Mouse (Mus musculus) kidney, embryonic 15.5 days (tissue): ENCODE measurements around the gene Col27a1. TPM values are rescaled to one million over a fixed set of nuclear protein-coding genes. Genes with fewer than 3 reads are reported as not detected.

Experiments used
- ATAC-seq: fragments of 200-750 bp; cut with Nextera tagmentation; replicated peaks from 2 replicates; pipeline ENCODE4 v1.8.0; 2017; ENCODE audit warnings: moderate TSS enrichment; ENCODE audit not compliant: low FRiP score
- H3K27ac ChIP-seq: fragments of 300-500 bp; sonication (generic); 2 replicates; pipeline ENCODE4 v1.5.1; 2015; ENCODE audit warnings: mild to moderate bottlenecking, inconsistent platforms
- H3K27me3 ChIP-seq: fragments of 300-500 bp; sonication (generic); 2 replicates; pipeline ENCODE4 v1.6.1; 2015; ENCODE audit warnings: inconsistent platforms
- H3K36me3 ChIP-seq: fragments of 300-500 bp; sonication (generic); 2 replicates; pipeline ENCODE4 v1.6.1; 2015; ENCODE audit warnings: inconsistent platforms
- H3K4me1 ChIP-seq: fragments of 300-500 bp; sonication (generic); 2 replicates; pipeline ENCODE4 v1.6.1; 2015; ENCODE audit warnings: inconsistent platforms
- H3K4me2 ChIP-seq: fragments of 300-500 bp; sonication (generic); 2 replicates; pipeline ENCODE4 v1.6.1; 2015; ENCODE audit warnings: moderate library complexity, mild to moderate bottlenecking, inconsistent platforms
- H3K4me3 ChIP-seq: fragments of 300-500 bp; sonication (generic); replicated peaks from 2 replicates; pipeline ENCODE4 v1.5.1; 2015; ENCODE audit warnings: mild to moderate bottlenecking, inconsistent platforms
- H3K9ac ChIP-seq: fragments of 300-500 bp; sonication (generic); 2 replicates; pipeline ENCODE4 v1.6.1; 2015; ENCODE audit warnings: mild to moderate bottlenecking, inconsistent platforms
- H3K9me3 ChIP-seq: fragments of 300-500 bp; sonication (generic); replicated peaks from 2 replicates; pipeline ENCODE4 v1.6.1; 2016; ENCODE audit warnings: inconsistent platforms
- WGBS: fragments of 180-500 bp; shearing (Covaris S2); methylation state at CpG from one replicate; pipeline ENCODE4 v1.1.7; 2015; ENCODE audit warnings: mixed read lengths; 5-methylcytosine and 5-hydroxymethylcytosine counted together
- polyA plus RNA-seq: library from polyadenylated mRNA; unstranded; fragments of >200 nt; fragmentation: Nextera tagmentation; extraction: Ambion mirVana; gene quantifications from 2 replicates; pipeline ENCODE4 v1.2.1, GENCODE M21; 2015

Gene Col27a1
- 7.3 and 9.4 TPM in 2 replicates for polyA plus RNA-seq

GRCm38 (mm10) chr4:63213907-63214621 lies at the start of gene Col27a1:
Gene Col27a1 (plus strand): TSS chr4:63214004.
- Histone ChIP-seq H3K4me1 (peaks cover 35% of the 10 kb centered on the region), H3K27me3 (peaks cover 34% of the 10 kb centered on the region), H3K9ac (peak within 1 kb of the TSS; percentile 76), H3K4me2 (peak within 1 kb of the TSS; percentile 100), H3K36me3 (no peaks in the 10 kb centered on the region), H3K27ac (no peak within 1 kb of the TSS), H3K9me3 (no peaks in the 10 kb centered on the region), H3K4me3 (peak within 1 kb of the TSS; percentile 83)
- peak; percentile 40 for ATAC-seq
- WGBS, result under 1% methylated on average over 60 of the region's 61 CpGs

DNA sequence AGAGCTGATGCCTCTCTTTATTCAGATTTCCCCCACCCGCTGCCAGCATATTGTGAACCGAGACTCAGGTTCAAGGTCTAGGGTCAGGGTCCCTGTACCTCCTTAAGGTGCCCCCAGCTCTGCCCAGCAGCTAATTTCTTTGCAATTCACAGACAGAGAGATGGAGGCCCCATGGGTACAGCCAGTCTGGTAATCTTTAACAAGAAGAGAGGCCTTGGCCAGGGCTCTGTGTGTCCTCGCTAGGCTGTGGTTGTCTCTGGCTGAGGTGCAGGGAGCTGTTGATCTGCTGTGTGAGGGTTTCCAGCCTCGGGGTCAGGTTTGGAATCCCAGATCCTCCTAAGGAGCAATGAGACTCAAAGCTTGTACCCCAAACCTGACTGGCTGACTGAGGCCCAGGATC lies 48.2 kb upstream of the Col27a1 start:
- 0 out of 2 replicates have a peak, but pooled peaks have one; percentile 33 for ATAC-seq
- 0 out of 2 replicates have a peak overlapping the region, but pooled peaks have one; percentile 11 for H3K27ac ChIP-seq
- 73% methylated on average over 4 of the region's 4 CpGs for WGBS

DNA sequence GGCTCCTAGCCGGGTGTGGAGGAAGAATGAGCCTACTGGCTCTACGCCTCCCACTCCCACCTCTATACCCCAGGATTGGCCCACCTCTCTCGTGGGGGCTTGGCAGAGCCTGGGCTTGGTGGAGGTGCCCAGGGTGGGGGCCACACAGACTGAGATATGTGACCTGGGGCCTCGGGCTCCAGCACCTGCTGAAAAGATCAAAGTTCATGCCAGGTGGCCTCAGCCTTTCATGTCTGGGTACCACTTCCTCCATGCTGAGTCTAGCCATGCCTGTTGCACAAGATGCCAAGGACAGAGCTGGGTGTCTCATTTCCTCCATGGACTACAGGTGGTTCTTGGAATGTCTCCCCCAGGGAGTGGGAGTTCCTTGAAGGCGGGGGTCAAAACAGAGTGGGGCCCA lies 47.5 kb upstream of the Col27a1 start:
- Histone ChIP-seq H3K9me3 (no peaks in the 10 kb centered on the region), H3K27ac (peak overlapping the region; percentile 11; the same call in 1 of the 2 replicates), H3K4me1 (peaks cover 23% of the 10 kb centered on the region), H3K4me2 (no peak overlapping the region), H3K4me3 (no peak overlapping the region), H3K9ac (no peak overlapping the region), H3K27me3 (peaks cover 3% of the 10 kb centered on the region; the same call in 1 of the 2 replicates), H3K36me3 (peaks cover 14% of the 10 kb centered on the region; the same call in 1 of the 2 replicates)
- WGBS, result 79% methylated on average over 5 of the region's 5 CpGs
- ATAC-seq, result no peak

More for the DNA sequence above, 48.2 kb upstream of the Col27a1 start:
- Histone ChIP-seq H3K36me3 (peaks cover 14% of the 10 kb centered on the region; the same call in 1 of the 2 replicates), H3K4me1 (peaks cover 23% of the 10 kb centered on the region), H3K9me3 (no peaks in the 10 kb centered on the region), H3K4me2 (no peak overlapping the region), H3K9ac (no peak overlapping the region), H3K4me3 (no peak overlapping the region), H3K27me3 (no peaks in the 10 kb centered on the region)

- 81% methylated on average over 4 of the region's 4 CpGs for WGBS
- H3K9ac ChIP-seq, result peak overlapping the region; percentile 48; the same call in 1 of the 2 replicates
- 0 out of 2 replicates have a peak overlapping the region, but pooled peaks have one; percentile 96 for H3K27ac ChIP-seq
- peaks cover 14% of the 10 kb centered on the region; the same call in 1 of the 2 replicates for H3K36me3 ChIP-seq
- peak overlapping the region; percentile 49 for H3K4me3 ChIP-seq
- peaks cover 23% of the 10 kb centered on the region for H3K4me1 ChIP-seq
- H3K27me3 ChIP-seq, result peaks cover 8% of the 10 kb centered on the region; the same call in 1 of the 2 replicates
- H3K9me3 ChIP-seq, result no peaks in the 10 kb centered on the region
- ATAC-seq, result no peak
- H3K4me2 ChIP-seq, result peak overlapping the region; percentile 57
Measured at GRCm38 (mm10) chr4:63170061-63170460, 43.7 kb upstream of the Col27a1 start.

- H3K4me3 ChIP-seq, result peak overlapping the region; percentile 49
- H3K9me3 ChIP-seq, result no peaks in the 10 kb centered on the region
- peaks cover 14% of the 10 kb centered on the region; the same call in 1 of the 2 replicates for H3K36me3 ChIP-seq
- WGBS, result 37% methylated on average over 24 of the region's 24 CpGs
- peak overlapping the region; percentile 57 for H3K4me2 ChIP-seq
- ATAC-seq, result no peak
- peak overlapping the region; percentile 96 for H3K27ac ChIP-seq
- peaks cover 8% of the 10 kb centered on the region; the same call in 1 of the 2 replicates for H3K27me3 ChIP-seq
- H3K4me1 ChIP-seq, result peaks cover 20% of the 10 kb centered on the region
- peak overlapping the region; percentile 48 for H3K9ac ChIP-seq
Measured at GRCm38 (mm10) chr4:63171122-63171521, 42.7 kb upstream of the Col27a1 start.

GRCm38 (mm10) chr4:63171969-63172685 lies 41.7 kb upstream of the Col27a1 start, which contains the start of gene Kif12:
Gene Kif12 (minus strand): TSS chr4:63172131.
- Histone ChIP-seq H3K27me3 (peaks cover 8% of the 10 kb centered on the region; the same call in 1 of the 2 replicates), H3K9ac (peak within 1 kb of the TSS; percentile 48), H3K4me2 (peak within 1 kb of the TSS; percentile 57), H3K4me3 (peak within 1 kb of the TSS; percentile 49), H3K9me3 (no peaks in the 10 kb centered on the region), H3K27ac (peak within 1 kb of the TSS; percentile 96), H3K4me1 (peaks cover 18% of the 10 kb centered on the region; the same call in 1 of the 2 replicates), H3K36me3 (peaks cover 14% of the 10 kb centered on the region; the same call in 1 of the 2 replicates)
- 57% methylated on average over 4 of the region's 4 CpGs for WGBS
- ATAC-seq, result peak; percentile 94

GRCm38 (mm10) chr4:63181556-63181955 lies 32.2 kb upstream of the Col27a1 start:
- 3% methylated on average over 5 of the region's 5 CpGs for WGBS
- ATAC-seq, result peak; percentile 84

DNA sequence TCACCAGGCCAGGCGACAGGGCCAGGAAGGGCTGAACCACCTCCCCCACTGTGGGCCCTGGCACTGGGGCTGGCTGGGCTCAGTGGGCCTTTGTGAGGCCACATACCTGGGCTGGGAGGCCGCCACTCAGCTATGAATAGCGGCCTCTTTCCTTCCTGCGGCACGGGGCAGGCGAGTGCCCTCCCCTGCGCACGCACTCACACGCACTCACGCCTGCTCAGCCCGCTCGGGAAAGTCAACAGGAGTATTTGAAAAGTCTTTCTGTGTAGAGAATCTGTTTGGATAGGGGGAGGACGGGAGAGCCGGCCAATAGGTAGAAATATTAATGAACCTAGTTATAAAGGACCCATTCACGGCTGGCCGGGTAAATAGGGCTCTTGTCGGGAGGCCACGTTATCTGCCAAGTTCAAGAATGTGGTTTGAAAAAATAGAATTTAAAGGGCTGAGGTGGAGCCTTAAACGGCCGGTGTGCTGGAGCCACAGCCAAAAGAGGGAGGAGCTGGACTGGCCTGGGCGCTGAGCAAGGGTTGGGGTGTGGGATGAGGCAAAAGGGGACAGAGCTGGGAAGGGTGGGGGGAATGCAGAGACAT lies 27.4 kb upstream of the Col27a1 start:
- Histone ChIP-seq H3K4me2 (0 out of 2 replicates have a peak overlapping the region, but pooled peaks have one; percentile 7), H3K9ac (no peak overlapping the region), H3K9me3 (no peaks in the 10 kb centered on the region), H3K4me1 (peaks cover 22% of the 10 kb centered on the region), H3K27me3 (no peaks in the 10 kb centered on the region; the same call in 1 of the 2 replicates), H3K27ac (peak overlapping the region; percentile 70), H3K36me3 (no peaks in the 10 kb centered on the region), H3K4me3 (no peak overlapping the region)
- peak; percentile 53 for ATAC-seq
- 39% methylated on average over 21 of the region's 21 CpGs for WGBS

More at GRCm38 (mm10) chr4:63181556-63181955, 32.2 kb upstream of the Col27a1 start:
- Histone ChIP-seq H3K9me3 (no peaks in the 10 kb centered on the region), H3K9ac (no peak overlapping the region), H3K36me3 (no peaks in the 10 kb centered on the region), H3K27me3 (no peaks in the 10 kb centered on the region), H3K4me3 (no peak overlapping the region), H3K4me2 (no peak overlapping the region), H3K27ac (no peak overlapping the region), H3K4me1 (peaks cover 9% of the 10 kb centered on the region)

- no peaks in the 10 kb centered on the region for H3K36me3 ChIP-seq
- no peaks in the 10 kb centered on the region for H3K9me3 ChIP-seq
- H3K4me3 ChIP-seq, result no peak overlapping the region
- H3K4me2 ChIP-seq, result no peak overlapping the region
- H3K9ac ChIP-seq, result no peak overlapping the region
- no peaks in the 10 kb centered on the region; the same call in 1 of the 2 replicates for H3K27me3 ChIP-seq
- WGBS, result 39% methylated on average over 5 of the region's 5 CpGs
- peaks cover 14% of the 10 kb centered on the region; the same call in 1 of the 2 replicates for H3K4me1 ChIP-seq
- ATAC-seq, result 0 out of 2 replicates have a peak, but pooled peaks have one; percentile 26
- H3K27ac ChIP-seq, result no peak overlapping the region
Measured at GRCm38 (mm10) chr4:63191641-63192040, 22.2 kb upstream of the Col27a1 start.

GRCm38 (mm10) chr4:63194366-63194765 lies 19.4 kb upstream of the Col27a1 start:
- 74% methylated on average over 2 of the region's 2 CpGs for WGBS
- no peak overlapping the region for H3K4me3 ChIP-seq
- H3K27ac ChIP-seq, result no peak overlapping the region
- no peak for ATAC-seq
- H3K36me3 ChIP-seq, result no peaks in the 10 kb centered on the region
- peaks cover 11% of the 10 kb centered on the region; the same call in 1 of the 2 replicates for H3K4me1 ChIP-seq
- no peaks in the 10 kb centered on the region for H3K27me3 ChIP-seq
- no peak overlapping the region for H3K4me2 ChIP-seq
- no peak overlapping the region for H3K9ac ChIP-seq
- no peaks in the 10 kb centered on the region for H3K9me3 ChIP-seq

- Histone ChIP-seq H3K9ac (no peak overlapping the region), H3K27ac (no peak overlapping the region), H3K4me1 (no peaks in the 10 kb centered on the region), H3K36me3 (no peaks in the 10 kb centered on the region), H3K4me3 (no peak overlapping the region), H3K27me3 (no peaks in the 10 kb centered on the region), H3K4me2 (no peak overlapping the region), H3K9me3 (no peaks in the 10 kb centered on the region)
- 85% methylated on average over 5 of the region's 5 CpGs for WGBS
- ATAC-seq, result no peak
Measured at GRCm38 (mm10) chr4:63199366-63199765, 14.4 kb upstream of the Col27a1 start.
